In genomic region chr17:13705481-13705921, GRCm38 (mm10) we compare ENCODE assay signal across 12 mouse cellular contexts. TPM values are rescaled to one million over a fixed set of nuclear protein-coding genes. Genes with fewer than 3 reads are reported as not detected.
DNase-seq lines count a peak whose midpoint lies in the region; ATAC-seq lines count a peak whose summit lies in the region.
"Had no signal": no experiment of that assay in that cellular context is flagged by ENCODE, and none has a peak within 500 bp of the region (broad histone marks: within the 10 kb centered on the region; RNA-seq: fewer than 3 reads in every experiment).

No protein-coding gene starts in this region.

- H3K27ac ChIP-seq in hindbrain, embryonic 16.5 days (ENCODE audit: low read depth, low read length), result no peak overlapping the region
- H3K27ac ChIP-seq: forebrain, embryonic 15.5 days; lung, embryonic 15.5 days; neural tube, embryonic 12.5 days had no signal

- peak; percentile 38 for DNase-seq in cerebellum, adult 9-11 months
- peak; percentile 60 for DNase-seq in ovary, adult 18-20 months (ENCODE audit: low spot score)
- no peak for DNase-seq in ovary, postnatal 10 days (ENCODE audit: low spot score)
- no peak for DNase-seq in cerebellum, adult 11 months
- DNase-seq: cerebellum, adult 8-10 months had no signal

- 21% methylated on average over 4 of the region's 4 CpGs for whole genome bisulfite sequencing in hindbrain, embryonic 16.5 days

- H3K27me3 ChIP-seq in hindbrain, embryonic 16.5 days (replicated peaks; ENCODE audit: control insufficient read depth, insufficient read depth, low read length), result no peaks in the 10 kb centered on the region
- H3K27me3 ChIP-seq: forebrain, embryonic 15.5 days; lung, embryonic 15.5 days; neural tube, embryonic 12.5 days had no signal

- H3K9me3 ChIP-seq in hindbrain, embryonic 16.5 days (ENCODE audit: control insufficient read depth, low read length), result no peaks in the 10 kb centered on the region
- H3K9me3 ChIP-seq: forebrain, embryonic 15.5 days; lung, embryonic 15.5 days; neural tube, embryonic 12.5 days had no signal

- H3K4me1 ChIP-seq in hindbrain, embryonic 16.5 days (ENCODE audit: control insufficient read depth, insufficient read depth, low read depth, low read length), result peaks cover 5% of the 10 kb centered on the region

- H3K36me3 ChIP-seq in hindbrain, embryonic 16.5 days (ENCODE audit: control insufficient read depth, insufficient read depth, low read length), result no peaks in the 10 kb centered on the region
- H3K36me3 ChIP-seq: forebrain, embryonic 15.5 days; lung, embryonic 15.5 days; neural tube, embryonic 12.5 days had no signal

- H3K4me2 ChIP-seq in hindbrain, embryonic 16.5 days (ENCODE audit: low read length), result no peak overlapping the region
- H3K4me2 ChIP-seq: forebrain, embryonic 15.5 days; lung, embryonic 15.5 days; neural tube, embryonic 12.5 days had no signal

- no peak overlapping the region for H3K9ac ChIP-seq in hindbrain, embryonic 16.5 days (ENCODE audit: low read depth, low read length)
- H3K9ac ChIP-seq: forebrain, embryonic 15.5 days; lung, embryonic 15.5 days; neural tube, embryonic 12.5 days had no signal

- no peak overlapping the region for H3K4me3 ChIP-seq in hindbrain, embryonic 16.5 days (ENCODE audit: low read length)
- H3K4me3 ChIP-seq: forebrain, embryonic 15.5 days; lung, embryonic 15.5 days; neural tube, embryonic 12.5 days had no signal

- ATAC-seq in cerebellum, adult (ENCODE audit: insufficient number of reproducible peaks, low FRiP score, low TSS enrichment), result no peak
- ATAC-seq in hindbrain, embryonic 16.5 days, result peak; percentile 40; the same call in 1 of the 2 replicates
- ATAC-seq in megakaryocyte, adult 5-6 weeks (ENCODE audit: poor library complexity, severe bottlenecking), result no peak
- no peak for ATAC-seq in inflammation-experienced regulatory T-cells, adult 6 months
- ATAC-seq: forebrain, embryonic 15.5 days had no signal

RNA-seq across cellular contexts. Expression of gene Afdn, which starts 54.8 kb away (rescaled TPM):
- 78.5 and 92.3 TPM in 2 replicates for polyA plus RNA-seq in hindbrain, embryonic 16.5 days (2015; fragmentation: Nextera tagmentation; extraction: Ambion mirVana)
- 14.1 and 15.3 TPM in 2 replicates for total RNA-seq in megakaryocyte, adult 5-6 weeks (2015)
- total RNA-seq in megakaryocyte, adult 5-6 weeks (2017), result 22.6 and 29.1 TPM in 2 replicates
- polyA plus RNA-seq in inflammation-experienced regulatory T-cells, adult 6 months (2017; shearing (Covaris generic)), result 1 to 10 TPM; 1.0 to 2.6 (median 2.0) TPM

RNA-seq across cellular contexts. Expression of gene Tcte2, which starts 56.1 kb away (rescaled TPM):
- polyA plus RNA-seq in hindbrain, embryonic 16.5 days (2015; fragmentation: Nextera tagmentation; extraction: Ambion mirVana), result 14.9 and 16.8 TPM in 2 replicates
- not detected in 2 replicates for total RNA-seq in megakaryocyte, adult 5-6 weeks (2015)
- not detected in 2 replicates for total RNA-seq in megakaryocyte, adult 5-6 weeks (2017)
- not detected for polyA plus RNA-seq in inflammation-experienced regulatory T-cells, adult 6 months (2017; shearing (Covaris generic))

Comparison
In these comparisons a context has a peak if more than half of its experiments do, and no peak if none do; other contexts are left out.
1. DNase-seq: peak in cerebellum, adult 9-11 months (single experiment) and ovary, adult 18-20 months (single experiment); none in ovary, postnatal 10 days (single experiment) and cerebellum, adult 11 months (single experiment).
2. RNA of gene Afdn, which starts 54.8 kb away (polyA plus RNA-seq): 78.5 to 92.3 TPM in hindbrain, embryonic 16.5 days; 1.0 to 2.6 TPM in inflammation-experienced regulatory T-cells, adult 6 months; every median in the first group is over 10 times any median in the second.
3. RNA of gene Tcte2, which starts 56.1 kb away (polyA plus RNA-seq): 14.9 to 16.8 TPM in hindbrain, embryonic 16.5 days; not detected in inflammation-experienced regulatory T-cells, adult 6 months; every median in the first group is over 10 times any median in the second.